8 mouse cellular contexts compared by ENCODE assay signal in genomic region chr3:83110163-83110562, GRCm38 (mm10). TPM values are rescaled to one million over a fixed set of nuclear protein-coding genes. Genes with fewer than 3 reads are reported as not detected.
DNase-seq lines count a peak whose midpoint lies in the region; ATAC-seq and TF ChIP-seq lines count a peak whose summit lies in the region.

No protein-coding gene starts in this region.

- no peak overlapping the region for H3K27ac ChIP-seq in liver, postnatal 0 days (ENCODE audit: low read depth)
- no peak overlapping the region for H3K27ac ChIP-seq in liver, embryonic 11.5 days (ENCODE audit: low read depth, low read length)
- H3K27ac ChIP-seq in intestine, embryonic 15.5 days = no peak overlapping the region
- H3K27ac ChIP-seq in neural tube, embryonic 14.5 days (ENCODE audit: low read depth, low read length) = no peak overlapping the region

- no peaks in the 10 kb centered on the region for H3K4me1 ChIP-seq in liver, postnatal 0 days (ENCODE audit: insufficient read depth)
- H3K4me1 ChIP-seq in liver, embryonic 11.5 days (replicated peaks; ENCODE audit: control insufficient read depth, insufficient read depth, low read length) = no peaks in the 10 kb centered on the region
- H3K4me1 ChIP-seq in intestine, embryonic 15.5 days (replicated peaks) = peaks cover 4% of the 10 kb centered on the region; the same call in 1 of the 2 replicates
- H3K4me1 ChIP-seq in neural tube, embryonic 14.5 days (ENCODE audit: control insufficient read depth, insufficient read depth, low read length) = peaks cover 11% of the 10 kb centered on the region; the same call in 1 of the 2 replicates

- H3K4me2 ChIP-seq in liver, postnatal 0 days (ENCODE audit: low read depth, low read length) = no peak overlapping the region
- H3K4me2 ChIP-seq in liver, embryonic 11.5 days = no peak overlapping the region
- no peak overlapping the region for H3K4me2 ChIP-seq in intestine, embryonic 15.5 days (replicated peaks)
- H3K4me2 ChIP-seq in neural tube, embryonic 14.5 days (ENCODE audit: low read depth, low read length) = no peak overlapping the region

- WGBS in liver, postnatal 0 days (ENCODE audit: insufficient replicate concordance) = 29% methylated on average over 4 of the region's 4 CpGs
- 26% methylated on average over 4 of the region's 4 CpGs for WGBS in liver, embryonic 11.5 days
- 25% methylated on average over 4 of the region's 4 CpGs for WGBS in intestine, embryonic 15.5 days
- WGBS in neural tube, embryonic 14.5 days = 32% methylated on average over 4 of the region's 4 CpGs

- no peak for TF ChIP-seq EP300 in liver, postnatal 0 days (IDR thresholded peaks at IDR 0.05; ENCODE audit: low read depth)

- peak; percentile 7 for DNase-seq in adrenal gland, adult 2 months
- DNase-seq in adrenal gland, postnatal 25 days = no peak
- no peak for DNase-seq in liver, postnatal 0 days
- no peak for DNase-seq in liver, embryonic 11.5 days (ENCODE audit: low spot score)
- no peak for DNase-seq in adrenal gland, postnatal 14 days

- no peak overlapping the region for H3K9ac ChIP-seq in liver, postnatal 0 days (replicated peaks)
- H3K9ac ChIP-seq in liver, embryonic 11.5 days (ENCODE audit: low read depth, low read length) = no peak overlapping the region
- H3K9ac ChIP-seq in intestine, embryonic 15.5 days = no peak overlapping the region
- H3K9ac ChIP-seq in neural tube, embryonic 14.5 days (replicated peaks; ENCODE audit: low read depth, low read length) = no peak overlapping the region

- H3K9me3 ChIP-seq in liver, postnatal 0 days (ENCODE audit: low read length) = no peaks in the 10 kb centered on the region
- no peaks in the 10 kb centered on the region for H3K9me3 ChIP-seq in liver, embryonic 11.5 days (ENCODE audit: control insufficient read depth, low read length)
- no peaks in the 10 kb centered on the region for H3K9me3 ChIP-seq in intestine, embryonic 15.5 days
- H3K9me3 ChIP-seq in neural tube, embryonic 14.5 days (ENCODE audit: control insufficient read depth, low read length) = no peaks in the 10 kb centered on the region

- no peak for ATAC-seq in liver, postnatal 0 days
- no peak for ATAC-seq in liver, embryonic 11.5 days (replicated peaks; ENCODE audit: low FRiP score)
- peak; percentile 41; the same call in 1 of the 2 replicates for ATAC-seq in intestine, embryonic 15.5 days
- ATAC-seq in neural tube, embryonic 14.5 days (ENCODE audit: low read depth) = peak; percentile 62; the same call in 1 of the 2 replicates
- ATAC-seq in erythroid progenitor cell, adult 5-6 weeks (replicated peaks; ENCODE audit: low FRiP score, poor library complexity, severe bottlenecking) = no peak

- H3K27me3 ChIP-seq in liver, postnatal 0 days (ENCODE audit: insufficient read depth, low read length) = no peaks in the 10 kb centered on the region
- H3K27me3 ChIP-seq in liver, embryonic 11.5 days (replicated peaks; ENCODE audit: control insufficient read depth, insufficient read depth, low read length) = no peaks in the 10 kb centered on the region
- no peaks in the 10 kb centered on the region for H3K27me3 ChIP-seq in intestine, embryonic 15.5 days (replicated peaks)
- H3K27me3 ChIP-seq in neural tube, embryonic 14.5 days (ENCODE audit: control insufficient read depth, insufficient read depth, low read length) = no peaks in the 10 kb centered on the region

- H3K4me3 ChIP-seq in liver, postnatal 0 days (ENCODE audit: low read depth, low read length) = no peak overlapping the region
- no peak overlapping the region for H3K4me3 ChIP-seq in liver, embryonic 11.5 days (ENCODE audit: low read depth, low read length)
- H3K4me3 ChIP-seq in intestine, embryonic 15.5 days (replicated peaks) = no peak overlapping the region
- H3K4me3 ChIP-seq in neural tube, embryonic 14.5 days (ENCODE audit: low read depth, low read length) = no peak overlapping the region

- TF ChIP-seq CTCF in liver, postnatal 0 days (IDR thresholded peaks at IDR 0.05; ENCODE audit: low read depth) = peak; percentile 74

- no peaks in the 10 kb centered on the region for H3K36me3 ChIP-seq in liver, postnatal 0 days (replicated peaks; ENCODE audit: insufficient read depth, low read length)
- H3K36me3 ChIP-seq in liver, embryonic 11.5 days (ENCODE audit: control insufficient read depth, insufficient read depth, low read length) = no peaks in the 10 kb centered on the region
- H3K36me3 ChIP-seq in intestine, embryonic 15.5 days = no peaks in the 10 kb centered on the region
- no peaks in the 10 kb centered on the region for H3K36me3 ChIP-seq in neural tube, embryonic 14.5 days (ENCODE audit: control insufficient read depth, insufficient read depth, low read length)

RNA-seq across cellular contexts. Expression of gene Dchs2, which starts 17.6 kb away (rescaled TPM):
- total RNA-seq in adrenal gland, adult 2 months (2021) = under 1 TPM; 0.37 to 0.66 TPM
- polyA plus RNA-seq in adrenal gland, adult 2 months (2012; rRNA removed) = 0.03 and 0.06 TPM in 2 replicates
- total RNA-seq in adrenal gland, postnatal 25 days (2021) = 0.52 and 0.67 TPM in 2 replicates
- 0.02 TPM in 2 replicates for polyA plus RNA-seq in liver, postnatal 0 days (2015; fragmentation: Nextera tagmentation; extraction: Ambion mirVana)
- 0.04 and 0.13 TPM in 2 replicates for polyA plus RNA-seq in liver, embryonic 11.5 days (2014; fragmentation: Nextera tagmentation; extraction: Ambion mirVana)
- 0.10 and 0.16 TPM in 2 replicates for polyA plus RNA-seq in intestine, embryonic 15.5 days (2015; fragmentation: Nextera tagmentation; extraction: Ambion mirVana)
- 2.6 and 3.1 TPM in 2 replicates for polyA plus RNA-seq in neural tube, embryonic 14.5 days (2014; fragmentation: Nextera tagmentation; extraction: Ambion mirVana)
- 1.3 and 1.5 TPM in 2 replicates for total RNA-seq in adrenal gland, postnatal 14 days (2021)
- total RNA-seq in erythroid progenitor cell, adult 5-6 weeks (2015; ENCODE audit: low replicate concordance) = not detected in 2 replicates
- total RNA-seq in erythroid progenitor cell, adult 5-6 weeks (2017; ENCODE audit: low replicate concordance) = not detected in 2 replicates

RNA-seq across cellular contexts. Expression of gene Plrg1, which starts 54.8 kb away (rescaled TPM):
- total RNA-seq in adrenal gland, adult 2 months (2021) = 10 to 100 TPM; 49.0 to 50.2 TPM
- 12.4 and 16.0 TPM in 2 replicates for polyA plus RNA-seq in adrenal gland, adult 2 months (2012; rRNA removed)
- 50.1 and 51.6 TPM in 2 replicates for total RNA-seq in adrenal gland, postnatal 25 days (2021)
- 29.6 and 29.9 TPM in 2 replicates for polyA plus RNA-seq in liver, postnatal 0 days (2015; fragmentation: Nextera tagmentation; extraction: Ambion mirVana)
- polyA plus RNA-seq in liver, embryonic 11.5 days (2014; fragmentation: Nextera tagmentation; extraction: Ambion mirVana) = 92.7 and 103 TPM in 2 replicates
- polyA plus RNA-seq in intestine, embryonic 15.5 days (2015; fragmentation: Nextera tagmentation; extraction: Ambion mirVana) = 87.4 and 88.3 TPM in 2 replicates
- polyA plus RNA-seq in neural tube, embryonic 14.5 days (2014; fragmentation: Nextera tagmentation; extraction: Ambion mirVana) = 103 and 108 TPM in 2 replicates
- 49.8 and 50.8 TPM in 2 replicates for total RNA-seq in adrenal gland, postnatal 14 days (2021)
- 8.8 and 39.3 TPM in 2 replicates for total RNA-seq in erythroid progenitor cell, adult 5-6 weeks (2015; ENCODE audit: low replicate concordance)
- 25.6 and 28.5 TPM in 2 replicates for total RNA-seq in erythroid progenitor cell, adult 5-6 weeks (2017; ENCODE audit: low replicate concordance)

Comparison
In these comparisons a context has a peak if more than half of its experiments do, and no peak if none do; other contexts are left out.
1. ATAC-seq: peak in intestine, embryonic 15.5 days (single experiment) and neural tube, embryonic 14.5 days (single experiment); none in liver, postnatal 0 days (single experiment), liver, embryonic 11.5 days (single experiment) and erythroid progenitor cell, adult 5-6 weeks (single experiment).